Mouse (Mus musculus): ENCODE results near the gene Angptl8.

GRCm38 (mm10) chr9:21818561-21818960 lies 16.7 kb upstream of the Angptl8 start:
- TF ChIP-seq GATA1 (IDR thresholded peaks at IDR 0.05; ENCODE audit: borderline replicate concordance, low read length) (no peak), FLI1 (IDR thresholded peaks at IDR 0.05; ENCODE audit: low read length) (no peak)

All from megakaryocyte, embryonic 14.5 days (primary cell).